Mouse (Mus musculus) forebrain, embryonic 14.5 days (tissue): ENCODE data around the gene a. TPM values are rescaled to one million over a fixed set of nuclear protein-coding genes. Genes with fewer than 3 reads are reported as not detected.

ENCODE experiments used
- ATAC-seq: fragments of 200-750 bp; cut with Nextera tagmentation; 2 replicates; pipeline ENCODE4 v1.8.0; 2017; ENCODE audit warnings: mild to moderate bottlenecking, moderate library complexity
- DNase-seq: peaks from one replicate; pipeline ENCODE4 v3.0.0-alpha.2; 2015; ENCODE audit warnings: low spot score
- H3K27ac ChIP-seq: fragments of 300-500 bp; sonication (generic); 2 replicates; pipeline ENCODE4 v1.5.1; 2014; ENCODE audit warnings: low read depth, mild to moderate bottlenecking, control low read depth, low read length, moderate library complexity
- H3K27me3 ChIP-seq: fragments of 300-500 bp; sonication (generic); replicated peaks from 2 replicates; pipeline ENCODE4 v1.6.1; 2014; ENCODE audit warnings: low read length, control low read depth, mixed read lengths; ENCODE audit not compliant: control insufficient read depth, insufficient read depth
- H3K36me3 ChIP-seq: fragments of 300-500 bp; sonication (generic); 2 replicates; pipeline ENCODE4 v1.6.1; 2014; ENCODE audit warnings: low read length, control low read depth; ENCODE audit not compliant: control insufficient read depth, insufficient read depth
- H3K4me1 ChIP-seq: fragments of 300-500 bp; sonication (generic); 2 replicates; pipeline ENCODE4 v1.6.1; 2014; ENCODE audit warnings: antibody characterized with exemption, low read length, control low read depth; ENCODE audit not compliant: control insufficient read depth, insufficient read depth
- H3K4me2 ChIP-seq: fragments of 300-500 bp; sonication (generic); 2 replicates; pipeline ENCODE4 v1.6.1; 2014; ENCODE audit warnings: mild to moderate bottlenecking, control low read depth, low read length
- H3K4me3 ChIP-seq: fragments of 300-500 bp; sonication (generic); 2 replicates; pipeline ENCODE4 v1.5.1; 2014; ENCODE audit warnings: low read depth, low read length, control low read depth
- H3K9ac ChIP-seq: fragments of 300-500 bp; sonication (generic); 2 replicates; pipeline ENCODE4 v1.6.1; 2014; ENCODE audit warnings: mild to moderate bottlenecking, low read length, control low read depth, moderate library complexity
- H3K9me3 ChIP-seq: fragments of 300-500 bp; sonication (generic); replicated peaks from 2 replicates; pipeline ENCODE4 v1.6.1; 2016; ENCODE audit warnings: low read length, control low read depth, mixed read lengths; ENCODE audit not compliant: control insufficient read depth
- WGBS: fragments of 180-500 bp; shearing (Covaris S2); extraction: QIAGEN DNeasy Blood & Tissue Kit; methylation state at CpG from one replicate; pipeline ENCODE4 v1.1.7; 2014; 5-methylcytosine and 5-hydroxymethylcytosine counted together
- polyA plus RNA-seq: library from polyadenylated mRNA; unstranded; fragments of >200 nt; fragmentation: Nextera tagmentation; extraction: Ambion mirVana; gene quantifications from 2 replicates; pipeline ENCODE4 v1.2.1, GENCODE M21; 2014

The a gene
- polyA plus RNA-seq, 1 experiment from 2014 or later, result 0.89 TPM

- Histone ChIP-seq H3K27me3 (no peaks in the 10 kb centered on the region), H3K9ac (no peak overlapping the region), H3K27ac (no peak overlapping the region), H3K9me3 (no peaks in the 10 kb centered on the region), H3K4me2 (no peak overlapping the region), H3K4me3 (no peak overlapping the region), H3K4me1 (0 out of 2 replicates have a peak, but pooled peaks cover 6% of the 10 kb centered on the region), H3K36me3 (peaks cover 26% of the 10 kb centered on the region)
- DNase-seq, result peak; percentile 85
- 75% methylated on average over 1 of the region's 1 CpGs for WGBS
- ATAC-seq, result no peak
Measured at GRCm38 (mm10) chr2:154855383-154855782, 64.2 kb downstream of the a start.

- Histone ChIP-seq H3K9me3 (no peaks in the 10 kb centered on the region), H3K36me3 (peaks cover 80% of the 10 kb centered on the region), H3K27ac (no peak overlapping the region), H3K4me3 (no peak overlapping the region), H3K27me3 (no peaks in the 10 kb centered on the region), H3K4me1 (no peaks in the 10 kb centered on the region), H3K9ac (no peak overlapping the region), H3K4me2 (no peak overlapping the region)
- DNase-seq, result no peak
- 94% methylated on average over 13 of the region's 13 CpGs for WGBS
- ATAC-seq, result no peak
Measured at GRCm38 (mm10) chr2:154863672-154864071, 72.5 kb downstream of the a start.

GRCm38 (mm10) chr2:154865696-154866095 is 74.5 kb downstream of the a start:
- Histone ChIP-seq H3K27me3 (no peaks in the 10 kb centered on the region), H3K9ac (no peak overlapping the region), H3K4me3 (no peak overlapping the region), H3K27ac (no peak overlapping the region), H3K4me2 (no peak overlapping the region), H3K36me3 (peaks cover 75% of the 10 kb centered on the region), H3K9me3 (no peaks in the 10 kb centered on the region), H3K4me1 (no peaks in the 10 kb centered on the region)
- WGBS, result 78% methylated on average over 3 of the region's 3 CpGs
- no peak for ATAC-seq
- DNase-seq, result no peak

GRCm38 (mm10) chr2:154868106-154868505 is 76.9 kb downstream of the a start:
- WGBS, result 89% methylated on average over 1 of the region's 1 CpGs
- Histone ChIP-seq H3K36me3 (peaks cover 72% of the 10 kb centered on the region), H3K9me3 (no peaks in the 10 kb centered on the region), H3K9ac (no peak overlapping the region), H3K4me2 (no peak overlapping the region), H3K4me1 (no peaks in the 10 kb centered on the region), H3K27ac (no peak overlapping the region), H3K27me3 (no peaks in the 10 kb centered on the region), H3K4me3 (no peak overlapping the region)
- DNase-seq (no peak), ATAC-seq (no peak)

GRCm38 (mm10) chr2:154869954-154870641 is 78.9 kb downstream of the a start:
- ATAC-seq, result no peak
- no peaks in the 10 kb centered on the region for H3K9me3 ChIP-seq
- DNase-seq, result no peak
- no peak overlapping the region for H3K4me3 ChIP-seq
- H3K4me1 ChIP-seq, result no peaks in the 10 kb centered on the region
- H3K36me3 ChIP-seq, result peaks cover 68% of the 10 kb centered on the region
- H3K27ac ChIP-seq, result no peak overlapping the region
- no peaks in the 10 kb centered on the region for H3K27me3 ChIP-seq
- H3K4me2 ChIP-seq, result no peak overlapping the region
- no peak overlapping the region for H3K9ac ChIP-seq

- DNase-seq, result no peak
- H3K9me3 ChIP-seq, result no peaks in the 10 kb centered on the region
- no peak overlapping the region for H3K27ac ChIP-seq
- no peaks in the 10 kb centered on the region for H3K4me1 ChIP-seq
- H3K27me3 ChIP-seq, result no peaks in the 10 kb centered on the region
- whole genome bisulfite sequencing, result 88% methylated on average over 2 of the region's 2 CpGs
- ATAC-seq, result no peak
- H3K4me2 ChIP-seq, result no peak overlapping the region
- no peak overlapping the region for H3K4me3 ChIP-seq
- H3K9ac ChIP-seq, result no peak overlapping the region
- H3K36me3 ChIP-seq, result peaks cover 61% of the 10 kb centered on the region
Measured at GRCm38 (mm10) chr2:154876621-154877020, 85.4 kb downstream of the a start.

- ATAC-seq, result no peak
- peak overlapping the region; percentile 86 for H3K4me2 ChIP-seq
- H3K4me3 ChIP-seq, result peak overlapping the region; percentile 78
- no peak overlapping the region for H3K27ac ChIP-seq
- H3K36me3 ChIP-seq, result peaks cover 7% of the 10 kb centered on the region
- no peak for DNase-seq
- 21% methylated on average over 2 of the region's 2 CpGs for whole genome bisulfite sequencing
- no peaks in the 10 kb centered on the region for H3K9me3 ChIP-seq
- H3K27me3 ChIP-seq, result no peaks in the 10 kb centered on the region
- H3K4me1 ChIP-seq, result peaks cover 13% of the 10 kb centered on the region
- H3K9ac ChIP-seq, result peak overlapping the region; percentile 83
Measured at GRCm38 (mm10) chr2:154891585-154891984, 100.4 kb downstream of the a start.

- Histone ChIP-seq H3K36me3 (no peaks in the 10 kb centered on the region), H3K9ac (peak within 1 kb of the TSS; percentile 83), H3K27ac (peak within 1 kb of the TSS; percentile 70), H3K27me3 (no peaks in the 10 kb centered on the region), H3K4me3 (peak within 1 kb of the TSS; percentile 78), H3K4me2 (peak within 1 kb of the TSS; percentile 86), H3K4me1 (peaks cover 13% of the 10 kb centered on the region), H3K9me3 (no peaks in the 10 kb centered on the region)
- ATAC-seq (peak; percentile 99), DNase-seq (peak; percentile 99)
- under 1% methylated on average over 75 of the region's 75 CpGs for WGBS
Measured at GRCm38 (mm10) chr2:154892201-154893044, 101.2 kb downstream of the a start, which contains the start of gene Eif2s2. Gene Eif2s2 (minus strand): TSS chr2:154892935.

- Histone ChIP-seq H3K27ac (no peak overlapping the region), H3K27me3 (no peaks in the 10 kb centered on the region), H3K9ac (peak overlapping the region; percentile 83), H3K36me3 (no peaks in the 10 kb centered on the region), H3K4me2 (peak overlapping the region; percentile 86), H3K4me3 (peak overlapping the region; percentile 78), H3K9me3 (no peaks in the 10 kb centered on the region), H3K4me1 (peaks cover 13% of the 10 kb centered on the region)
- ATAC-seq (no peak; the same call in 1 of the 2 replicates), DNase-seq (peak; percentile 14)
- 13% methylated on average over 12 of the region's 12 CpGs for WGBS
Measured at GRCm38 (mm10) chr2:154893045-154893385, 101.8 kb downstream of the a start.
